Mouse (Mus musculus): ENCODE measurements at regions not wholly inside any gene's neighbourhood (a gene's known extent, or its start where the extent isn't known, plus 50 kb on each side); places are given as distances from the start of the nearest gene placed in this dataset.

GRCm38 (mm10) chr19:21004411-21004810 is 50.4 kb upstream of the Tmc1 start:
- DNase-seq = no peak

All from heart, postnatal 4 days (tissue).